Mouse (Mus musculus): ENCODE results near the gene Mcm7. TPM values are rescaled to one million over a fixed set of nuclear protein-coding genes. Genes with fewer than 3 reads are reported as not detected.

Gene Mcm7
- total and polyA plus RNA-seq, 2 experiments from 2014 or later = 43.0 to 58.8 TPM

DNA sequence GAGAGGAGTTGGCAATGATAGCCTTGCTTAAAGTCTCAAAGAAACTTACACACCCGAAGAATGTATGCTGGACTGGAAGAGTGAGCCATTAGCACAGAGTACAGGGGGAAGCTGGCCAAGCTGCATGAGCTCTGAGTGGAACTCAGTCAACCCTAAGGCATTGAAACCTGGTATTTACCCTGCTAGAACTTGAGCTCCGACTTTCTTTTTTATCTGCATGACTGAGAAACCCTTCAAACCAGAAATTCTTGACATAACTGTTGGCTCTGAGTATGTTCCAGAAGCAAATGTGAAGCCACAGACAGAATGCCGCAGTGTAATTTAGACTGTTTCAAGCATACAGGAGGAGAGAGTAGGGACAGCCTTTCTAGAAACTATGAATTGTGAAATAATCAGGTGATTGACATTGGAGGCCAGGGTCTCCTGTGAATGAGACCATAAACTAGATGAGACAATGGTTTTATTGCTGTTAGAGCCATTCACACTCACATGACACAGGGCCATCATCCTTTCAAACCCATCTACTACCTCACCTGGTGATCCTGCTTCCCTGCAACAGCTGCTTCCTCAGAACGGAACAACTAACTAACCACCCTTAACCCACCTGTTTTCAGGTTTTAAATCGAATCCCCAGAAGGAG, 39.7 kb downstream of the Mcm7 start:
- no peak overlapping the region for H3K4me3 ChIP-seq (ENCODE audit: low read length)
- ATAC-seq (no peak), DNase-seq (ENCODE audit: low spot score) (no peak)
- no peak for TF ChIP-seq CTCF (IDR thresholded peaks at IDR 0.05; ENCODE audit: low read depth)
- no peaks in the 10 kb centered on the region for H3K4me1 ChIP-seq (ENCODE audit: insufficient read depth, low read length)
- no peaks in the 10 kb centered on the region for H3K9me3 ChIP-seq (ENCODE audit: low read length)
- WGBS = 94% methylated on average over 5 of the region's 5 CpGs
- H3K36me3 ChIP-seq (ENCODE audit: insufficient read depth, low read length) = peaks cover 54% of the 10 kb centered on the region
- H3K9ac ChIP-seq (replicated peaks; ENCODE audit: low read length) = no peak overlapping the region
- H3K27ac ChIP-seq = no peak overlapping the region
- no peaks in the 10 kb centered on the region for H3K27me3 ChIP-seq (ENCODE audit: insufficient read depth, low read length)
- no peak overlapping the region for H3K4me2 ChIP-seq (ENCODE audit: low read depth, low read length)

GRCm38 (mm10) chr5:138118041-138118440, 54.2 kb downstream of the Mcm7 start:
- Histone ChIP-seq H3K36me3 (ENCODE audit: insufficient read depth, low read length) (peaks cover 3% of the 10 kb centered on the region; the same call in 1 of the 2 replicates), H3K9ac (replicated peaks; ENCODE audit: low read length) (peak overlapping the region; percentile 68), H3K4me2 (ENCODE audit: low read depth, low read length) (peak overlapping the region; percentile 65), H3K9me3 (ENCODE audit: low read length) (no peaks in the 10 kb centered on the region), H3K27ac (peak overlapping the region; percentile 92; the same call in 1 of the 2 replicates), H3K4me3 (ENCODE audit: low read length) (peak overlapping the region; percentile 72), H3K27me3 (ENCODE audit: insufficient read depth, low read length) (no peaks in the 10 kb centered on the region), H3K4me1 (ENCODE audit: insufficient read depth, low read length) (peaks cover 7% of the 10 kb centered on the region; the same call in 1 of the 2 replicates)
- DNase-seq (ENCODE audit: low spot score) = no peak
- 50% methylated on average over 3 of the region's 3 CpGs for WGBS
- TF ChIP-seq CTCF (IDR thresholded peaks at IDR 0.05; ENCODE audit: low read depth) = peak; percentile 21; the same call in 1 of the 2 replicates
- no peak for ATAC-seq

- DNase-seq (ENCODE audit: low spot score) (peak; percentile 6), ATAC-seq (peak; percentile 15; the same call in 1 of the 2 replicates)
Observed at GRCm38 (mm10) chr5:138117199-138118015, 54.8 kb downstream of the Mcm7 start.

GRCm38 (mm10) chr5:138116255-138117198, 55.7 kb downstream of the Mcm7 start, which contains the start of gene Zscan21:
Gene Zscan21, plus strand, starts transcription at chr5:138116903.
- Histone ChIP-seq H3K27ac (peak within 1 kb of the TSS; percentile 92), H3K4me1 (ENCODE audit: insufficient read depth, low read length) (peaks cover 7% of the 10 kb centered on the region; the same call in 1 of the 2 replicates)
- peak; percentile 96 for DNase-seq (ENCODE audit: low spot score)

More at GRCm38 (mm10) chr5:138117199-138118015, 54.8 kb downstream of the Mcm7 start:
- H3K4me1 ChIP-seq (ENCODE audit: insufficient read depth, low read length) = peaks cover 7% of the 10 kb centered on the region; the same call in 1 of the 2 replicates
- H3K27me3 ChIP-seq (ENCODE audit: insufficient read depth, low read length) = no peaks in the 10 kb centered on the region
- peaks cover 3% of the 10 kb centered on the region; the same call in 1 of the 2 replicates for H3K36me3 ChIP-seq (ENCODE audit: insufficient read depth, low read length)
- TF ChIP-seq CTCF (IDR thresholded peaks at IDR 0.05; ENCODE audit: low read depth) = peak; percentile 20; the same call in 1 of the 2 replicates
- no peaks in the 10 kb centered on the region for H3K9me3 ChIP-seq (ENCODE audit: low read length)
- H3K27ac ChIP-seq = peak overlapping the region; percentile 92
- H3K4me3 ChIP-seq (ENCODE audit: low read length) = peak overlapping the region; percentile 72
- peak overlapping the region; percentile 65 for H3K4me2 ChIP-seq (ENCODE audit: low read depth, low read length)
- H3K9ac ChIP-seq (replicated peaks; ENCODE audit: low read length) = peak overlapping the region; percentile 68
- WGBS = 6% methylated on average over 16 of the region's 16 CpGs

More at GRCm38 (mm10) chr5:138116255-138117198, 55.7 kb downstream of the Mcm7 start, which contains the start of gene Zscan21:
- Histone ChIP-seq H3K9me3 (ENCODE audit: low read length) (no peaks in the 10 kb centered on the region), H3K36me3 (ENCODE audit: insufficient read depth, low read length) (peaks cover 3% of the 10 kb centered on the region; the same call in 1 of the 2 replicates), H3K27me3 (ENCODE audit: insufficient read depth, low read length) (no peaks in the 10 kb centered on the region), H3K4me3 (ENCODE audit: low read length) (peak within 1 kb of the TSS; percentile 72), H3K9ac (replicated peaks; ENCODE audit: low read length) (peak within 1 kb of the TSS; percentile 68), H3K4me2 (ENCODE audit: low read depth, low read length) (peak within 1 kb of the TSS; percentile 65)
- no peak for TF ChIP-seq CTCF (IDR thresholded peaks at IDR 0.05; ENCODE audit: low read depth)
- ATAC-seq = peak; percentile 98
- WGBS = 7% methylated on average over 38 of the region's 38 CpGs

MicroRNAs encoded within 50 kb of the gene (microRNA counts, 519-probe panel; counts per million panel counts)
- microRNA mmu-miR-106b = 4,311 counts per million, percentile 76 among the panel's probes with 10 or more counts
- microRNA mmu-miR-25 = 5,686 counts per million, percentile 93 among the panel's probes with 10 or more counts
- microRNA mmu-miR-93 = 4,242 counts per million, percentile 74 among the panel's probes with 10 or more counts

Small RNAs within 50 kb of the gene (microRNA-seq; reads per million reads assigned to microRNA genes)
- gene Mir106b = 5,721 to 7,277 reads per million in 2 experiments
- gene Mir25 = 496 to 517 reads per million in 2 experiments
- 5,007 to 5,491 reads per million in 2 experiments for gene Mir93

Other genes starting within 250 kb of the Mcm7 start
- 6.0 and 8.4 TPM in 2 replicates for gene Gjc3, start 209.3 kb downstream of the Mcm7 start, total RNA-seq (2014; rRNA removed)
- gene Gjc3, start 209.3 kb downstream of the Mcm7 start, polyA plus RNA-seq (2015; fragmentation: Nextera tagmentation; extraction: Ambion mirVana) = 5.8 and 6.6 TPM in 2 replicates
- gene Azgp1, start 190.9 kb downstream of the Mcm7 start, total RNA-seq (2014; rRNA removed) = not detected in 2 replicates
- not detected in 2 replicates for gene Azgp1, start 190.9 kb downstream of the Mcm7 start, polyA plus RNA-seq (2015; fragmentation: Nextera tagmentation; extraction: Ambion mirVana)
- not detected in 2 replicates for gene Smok3a, start 151.2 kb downstream of the Mcm7 start, total RNA-seq (2014; rRNA removed)
- gene Smok3a, start 151.2 kb downstream of the Mcm7 start, polyA plus RNA-seq (2015; fragmentation: Nextera tagmentation; extraction: Ambion mirVana) = not detected in 2 replicates
- not detected in 2 replicates for gene Smok3b, start 151.0 kb downstream of the Mcm7 start, total RNA-seq (2014; rRNA removed)
- gene Smok3b, start 151.0 kb downstream of the Mcm7 start, polyA plus RNA-seq (2015; fragmentation: Nextera tagmentation; extraction: Ambion mirVana) = not detected in 2 replicates
- not detected in 2 replicates for gene Smok3c, start 119.2 kb downstream of the Mcm7 start, total RNA-seq (2014; rRNA removed)
- not detected in 2 replicates for gene Smok3c, start 119.2 kb downstream of the Mcm7 start, polyA plus RNA-seq (2015; fragmentation: Nextera tagmentation; extraction: Ambion mirVana)
- 36.8 and 37.8 TPM in 2 replicates for gene Zkscan1, start 87.3 kb downstream of the Mcm7 start, total RNA-seq (2014; rRNA removed)
- gene Zkscan1, start 87.3 kb downstream of the Mcm7 start, polyA plus RNA-seq (2015; fragmentation: Nextera tagmentation; extraction: Ambion mirVana) = 11.7 and 12.0 TPM in 2 replicates
- 14.7 and 15.4 TPM in 2 replicates for gene Zscan21, start 55.5 kb downstream of the Mcm7 start, total RNA-seq (2014; rRNA removed)
- gene Zscan21, start 55.5 kb downstream of the Mcm7 start, polyA plus RNA-seq (2015; fragmentation: Nextera tagmentation; extraction: Ambion mirVana) = 50.3 and 52.1 TPM in 2 replicates
- gene Zfp113, start 16.7 kb downstream of the Mcm7 start, total RNA-seq (2014; rRNA removed) = 11.6 and 43.2 TPM in 2 replicates
- 7.9 and 11.3 TPM in 2 replicates for gene Zfp113, start 16.7 kb downstream of the Mcm7 start, polyA plus RNA-seq (2015; fragmentation: Nextera tagmentation; extraction: Ambion mirVana)
- gene Cops6, start 11.4 kb downstream of the Mcm7 start, total RNA-seq (2014; rRNA removed) = 42.9 and 57.8 TPM in 2 replicates
- gene Cops6, start 11.4 kb downstream of the Mcm7 start, polyA plus RNA-seq (2015; fragmentation: Nextera tagmentation; extraction: Ambion mirVana) = 294 and 302 TPM in 2 replicates
- gene Ap4m1, start 420 bp downstream of the Mcm7 start, total RNA-seq (2014; rRNA removed) = 30.3 and 46.9 TPM in 2 replicates
- gene Ap4m1, start 420 bp downstream of the Mcm7 start, polyA plus RNA-seq (2015; fragmentation: Nextera tagmentation; extraction: Ambion mirVana) = 14.5 and 16.5 TPM in 2 replicates
- 67.2 and 70.2 TPM in 2 replicates for gene Taf6, start 15.0 kb upstream of the Mcm7 start, total RNA-seq (2014; rRNA removed)
- gene Taf6, start 15.0 kb upstream of the Mcm7 start, polyA plus RNA-seq (2015; fragmentation: Nextera tagmentation; extraction: Ambion mirVana) = 48.2 and 49.9 TPM in 2 replicates
- 11.0 and 11.1 TPM in 2 replicates for gene Cnpy4, start 15.1 kb upstream of the Mcm7 start, total RNA-seq (2014; rRNA removed)
- gene Cnpy4, start 15.1 kb upstream of the Mcm7 start, polyA plus RNA-seq (2015; fragmentation: Nextera tagmentation; extraction: Ambion mirVana) = 20.8 and 23.4 TPM in 2 replicates
- gene Mblac1, start 21.9 kb upstream of the Mcm7 start, total RNA-seq (2014; rRNA removed) = 9.5 and 16.5 TPM in 2 replicates
- 9.3 and 10.6 TPM in 2 replicates for gene Mblac1, start 21.9 kb upstream of the Mcm7 start, polyA plus RNA-seq (2015; fragmentation: Nextera tagmentation; extraction: Ambion mirVana)
- 0.37 TPM in 1 of 2 replicates, not detected in the other for gene Nxpe5, start 53.5 kb upstream of the Mcm7 start, total RNA-seq (2014; rRNA removed)
- gene Nxpe5, start 53.5 kb upstream of the Mcm7 start, polyA plus RNA-seq (2015; fragmentation: Nextera tagmentation; extraction: Ambion mirVana) = 0.06 TPM in 1 of 2 replicates, not detected in the other
- gene Lamtor4, start 83.1 kb upstream of the Mcm7 start, total RNA-seq (2014; rRNA removed) = 65.7 and 80.3 TPM in 2 replicates
- 107 and 110 TPM in 2 replicates for gene Lamtor4, start 83.1 kb upstream of the Mcm7 start, polyA plus RNA-seq (2015; fragmentation: Nextera tagmentation; extraction: Ambion mirVana)
- 63.1 and 89.3 TPM in 2 replicates for gene BC037034, start 91.6 kb upstream of the Mcm7 start, total RNA-seq (2014; rRNA removed)
- 13.2 and 13.5 TPM in 2 replicates for gene BC037034, start 91.6 kb upstream of the Mcm7 start, polyA plus RNA-seq (2015; fragmentation: Nextera tagmentation; extraction: Ambion mirVana)
- 0.97 and 1.5 TPM in 2 replicates for gene Gal3st4, start 100.4 kb upstream of the Mcm7 start, total RNA-seq (2014; rRNA removed)
- gene Gal3st4, start 100.4 kb upstream of the Mcm7 start, polyA plus RNA-seq (2015; fragmentation: Nextera tagmentation; extraction: Ambion mirVana) = 2.1 and 2.5 TPM in 2 replicates
- not detected in 2 replicates for gene Gm43720, start 107.5 kb upstream of the Mcm7 start, total RNA-seq (2014; rRNA removed)
- gene Gm43720, start 107.5 kb upstream of the Mcm7 start, polyA plus RNA-seq (2015; fragmentation: Nextera tagmentation; extraction: Ambion mirVana) = 0.08 and 0.13 TPM in 2 replicates
- gene Gpc2, start 107.6 kb upstream of the Mcm7 start, total RNA-seq (2014; rRNA removed) = 102 and 104 TPM in 2 replicates
- 35.0 and 35.9 TPM in 2 replicates for gene Gpc2, start 107.6 kb upstream of the Mcm7 start, polyA plus RNA-seq (2015; fragmentation: Nextera tagmentation; extraction: Ambion mirVana)
- gene Stag3, start 107.8 kb upstream of the Mcm7 start, total RNA-seq (2014; rRNA removed) = 8.7 and 9.8 TPM in 2 replicates
- 7.3 and 7.8 TPM in 2 replicates for gene Stag3, start 107.8 kb upstream of the Mcm7 start, polyA plus RNA-seq (2015; fragmentation: Nextera tagmentation; extraction: Ambion mirVana)
- not detected in 2 replicates for gene Pvrig, start 169.5 kb upstream of the Mcm7 start, total RNA-seq (2014; rRNA removed)
- gene Pvrig, start 169.5 kb upstream of the Mcm7 start, polyA plus RNA-seq (2015; fragmentation: Nextera tagmentation; extraction: Ambion mirVana) = not detected in 2 replicates